Mouse (Mus musculus) thymus, postnatal 10 days (tissue): ENCODE data around the gene Aldh8a1.
A peak's percentile ranks its signal among the peaks of the same experiment; 100 is the strongest.

Experiments
- DNase-seq, 2 experiments: peaks; one replicate each; pipeline ENCODE4 v3.0.0; 2021; ENCODE audit warnings: low spot score in 2 of 2

Aldh8a1 gene

GRCm38 (mm10) chr10:21416184-21416583 is 39.1 kb downstream of the Aldh8a1 start:
- no peak for DNase-seq

GRCm38 (mm10) chr10:21419188-21419587 is 42.1 kb downstream of the Aldh8a1 start:
- peak; percentile 40 to 44 for DNase-seq

GRCm38 (mm10) chr10:21420457-21421424 is 43.6 kb downstream of the Aldh8a1 start:
- DNase-seq, result peak; percentile 34 to 72

- no peak for DNase-seq
Observed at GRCm38 (mm10) chr10:21426515-21426914, 49.4 kb downstream of the Aldh8a1 start.

GRCm38 (mm10) chr10:21427996-21428395 is 50.9 kb downstream of the Aldh8a1 start:
- DNase-seq, result no peak

GRCm38 (mm10) chr10:21439268-21439667 is 62.2 kb downstream of the Aldh8a1 start:
- no peak for DNase-seq

- no peak for DNase-seq
Observed at GRCm38 (mm10) chr10:21441020-21441419, 63.9 kb downstream of the Aldh8a1 start.

GRCm38 (mm10) chr10:21441690-21442089 is 64.6 kb downstream of the Aldh8a1 start:
- no peak for DNase-seq

- no peak for DNase-seq
Observed at GRCm38 (mm10) chr10:21443646-21444324, 66.7 kb downstream of the Aldh8a1 start.

- DNase-seq, result no peak
Observed at GRCm38 (mm10) chr10:21444410-21444809, 67.3 kb downstream of the Aldh8a1 start.
